Mouse (Mus musculus): ENCODE results near the gene Pou3f1.
A peak's percentile ranks its signal among the peaks of the same experiment; 100 is the strongest.

Pou3f1 gene

GRCm38 (mm10) chr4:124709961-124710446 is 53.4 kb downstream of the Pou3f1 start:
- DNase-seq (ENCODE audit: extremely low spot score), result peak; percentile 73
